Mouse (Mus musculus) heart, postnatal 0 days (tissue): ENCODE data around the gene Asb14.

Experiments
- CTCF ChIP-seq: IDR thresholded peaks from 2 replicates; pipeline ENCODE4 v1.5.1; 2016; ENCODE audit warnings: antibody characterized with exemption, control low read depth, low read depth
- EP300 ChIP-seq: IDR thresholded peaks from 2 replicates; pipeline ENCODE4 v1.6.1; 2016; ENCODE audit warnings: antibody characterized with exemption, low read depth

- no peak for TF ChIP-seq CTCF
- TF ChIP-seq EP300, result no peak
Measured at GRCm38 (mm10) chr14:26881700-26882099, 12.7 kb upstream of the Asb14 start.
